Mouse (Mus musculus) thymus, adult 2 months (tissue): Measurements from ENCODE around the gene Lgals7. TPM values are rescaled to one million over a fixed set of nuclear protein-coding genes. Genes with fewer than 3 reads are reported as not detected.

Source experiments
- DNase-seq: peaks from one replicate; pipeline ENCODE4 v3.0.0; 2021
- H3K27ac ChIP-seq: fragments of 200-500 bp; 2 replicates; pipeline ENCODE4 v1.5.1; 2012; ENCODE audit warnings: low read length, control low read depth; ENCODE audit not compliant: control insufficient read depth, insufficient read depth
- H3K27me3 ChIP-seq: fragments of 200-500 bp; 2 replicates; pipeline ENCODE4 v1.6.1; 2012; ENCODE audit warnings: mild to moderate bottlenecking, low read length, moderate library complexity, mixed read lengths; ENCODE audit not compliant: control insufficient read depth, insufficient read depth
- H3K36me3 ChIP-seq: fragments of 200-500 bp; 2 replicates; pipeline ENCODE4 v1.6.1; 2012; ENCODE audit warnings: mild to moderate bottlenecking, low read length, moderate library complexity; ENCODE audit not compliant: control insufficient read depth, insufficient read depth
- H3K4me1 ChIP-seq: fragments of 200-500 bp; replicated peaks from 2 replicates; pipeline ENCODE4 v1.6.1; 2012; ENCODE audit warnings: low read length; ENCODE audit not compliant: control insufficient read depth, insufficient read depth
- H3K4me3 ChIP-seq: fragments of 200-500 bp; 2 replicates; pipeline ENCODE4 v1.5.1; 2012; ENCODE audit warnings: mild to moderate bottlenecking, low read length, control low read depth, moderate library complexity; ENCODE audit not compliant: control insufficient read depth, insufficient read depth
- CTCF ChIP-seq: fragments of 200-500 bp; IDR thresholded peaks from 2 replicates; pipeline ENCODE4 v1.5.1; 2012; ENCODE audit warnings: mild to moderate bottlenecking, control low read depth, low read length, moderate library complexity, borderline replicate concordance; ENCODE audit not compliant: control insufficient read depth, poor library complexity, insufficient read depth; ENCODE audit errors: extremely low read depth
- POLR2A ChIP-seq: fragments of 200-500 bp; IDR thresholded peaks from 2 replicates; pipeline ENCODE4 v1.6.1; 2012; ENCODE audit warnings: mild to moderate bottlenecking, low read length, control low read depth, moderate library complexity; ENCODE audit not compliant: control insufficient read depth, poor library complexity, insufficient read depth; ENCODE audit errors: extremely low read depth
- WGBS: fragments of 180-500 bp; shearing (Covaris S2); methylation state at CpG from one replicate; pipeline ENCODE4 v1.1.7; 2018; 5-methylcytosine and 5-hydroxymethylcytosine counted together
- polyA plus RNA-seq: library from polyadenylated mRNA; depleted of rRNA; stranded (reverse); fragments of >200 nt; gene quantifications from 2 replicates; pipeline ENCODE4 v1.2.3, GENCODE M21; 2012

Gene Lgals7
- polyA plus RNA-seq, 1 experiment: 15.5 TPM

DNA sequence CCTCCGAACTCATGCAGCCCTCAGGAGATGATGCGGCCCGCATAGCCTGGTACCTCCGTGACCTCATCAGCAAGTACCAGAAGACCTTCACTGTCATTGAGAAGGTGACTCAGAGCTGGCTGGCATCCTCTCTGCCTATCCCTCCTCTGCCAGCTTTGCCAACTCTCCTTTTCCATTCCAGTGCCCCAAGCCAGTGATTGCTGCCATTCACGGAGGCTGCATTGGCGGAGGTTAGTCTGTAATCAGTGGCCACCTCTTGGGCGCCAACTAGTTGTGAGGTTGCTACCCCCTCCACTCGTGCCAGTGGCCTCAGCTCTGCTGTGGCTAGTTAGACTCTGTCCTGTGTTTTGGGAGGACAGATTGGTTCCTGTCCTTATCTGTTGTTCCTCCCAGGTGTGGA is 33.8 kb upstream of the Lgals7 start:
- Histone ChIP-seq H3K27ac (no peak overlapping the region), H3K27me3 (no peaks in the 10 kb centered on the region), H3K4me3 (no peak overlapping the region), H3K4me1 (peaks cover 10% of the 10 kb centered on the region), H3K36me3 (peaks cover 23% of the 10 kb centered on the region)
- no peak for DNase-seq
- 96% methylated on average over 8 of the region's 8 CpGs for WGBS
- TF ChIP-seq POLR2A: no peak

DNA sequence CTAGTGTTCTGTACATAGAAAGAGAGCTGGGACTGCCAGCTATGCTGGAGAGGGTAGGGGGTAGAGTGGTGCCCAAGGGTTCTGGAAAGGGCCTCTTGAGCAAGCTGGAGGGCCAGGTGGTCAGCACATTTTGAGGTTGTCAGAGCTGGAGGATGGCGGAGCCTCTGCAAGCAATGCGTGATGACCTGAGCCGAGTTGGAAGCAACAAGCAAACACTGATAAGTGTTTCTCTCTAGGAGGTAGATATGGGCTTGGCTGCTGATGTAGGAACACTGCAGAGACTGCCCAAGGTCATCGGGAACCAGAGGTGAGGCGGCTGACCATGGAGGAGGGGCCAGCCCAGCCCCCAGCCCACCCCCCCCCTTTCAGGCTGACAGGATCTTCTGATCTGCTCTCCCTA is 32.7 kb upstream of the Lgals7 start:
- 98% methylated on average over 5 of the region's 5 CpGs for WGBS

DNA sequence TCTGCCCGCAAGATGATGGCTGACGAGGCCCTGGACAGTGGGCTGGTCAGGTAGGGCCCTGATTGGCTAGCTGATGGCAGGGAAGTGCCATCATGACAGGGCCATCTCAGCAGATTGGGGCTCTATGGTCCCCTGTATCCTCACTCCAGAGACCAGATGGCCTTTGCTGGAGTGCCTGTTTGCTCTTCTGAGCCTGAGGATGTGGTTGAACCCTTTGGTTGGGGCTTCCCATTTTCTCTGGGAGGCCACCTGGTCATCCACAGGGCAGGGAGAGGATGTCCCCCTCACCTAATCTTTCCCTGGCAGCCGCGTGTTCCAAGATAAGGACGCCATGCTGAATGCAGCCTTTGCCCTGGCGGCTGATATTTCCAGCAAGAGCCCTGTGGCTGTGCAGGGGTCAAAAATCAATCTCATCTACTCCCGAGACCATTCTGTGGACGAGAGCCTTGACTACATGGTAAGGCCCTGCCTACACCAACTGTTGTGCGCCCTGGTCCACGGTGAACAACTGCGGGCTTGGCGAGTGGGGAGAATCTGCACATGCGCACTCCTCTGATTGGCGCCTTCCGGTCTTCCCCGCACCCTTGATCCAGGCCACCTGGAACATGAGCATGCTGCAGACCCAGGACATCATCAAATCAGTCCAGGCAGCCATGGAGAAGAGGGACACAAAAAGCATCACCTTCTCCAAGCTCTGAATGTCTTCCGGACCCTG is 32.1 kb upstream of the Lgals7 start:
- no peak overlapping the region for H3K27ac ChIP-seq
- no peak for DNase-seq

More for the DNA sequence above, 32.7 kb upstream of the Lgals7 start:
- peaks cover 23% of the 10 kb centered on the region for H3K36me3 ChIP-seq
- no peak for DNase-seq
- H3K4me3 ChIP-seq: no peak overlapping the region
- H3K27ac ChIP-seq: no peak overlapping the region
- TF ChIP-seq CTCF (no peak), POLR2A (no peak)
- no peaks in the 10 kb centered on the region for H3K27me3 ChIP-seq
- H3K4me1 ChIP-seq: peaks cover 7% of the 10 kb centered on the region

DNA sequence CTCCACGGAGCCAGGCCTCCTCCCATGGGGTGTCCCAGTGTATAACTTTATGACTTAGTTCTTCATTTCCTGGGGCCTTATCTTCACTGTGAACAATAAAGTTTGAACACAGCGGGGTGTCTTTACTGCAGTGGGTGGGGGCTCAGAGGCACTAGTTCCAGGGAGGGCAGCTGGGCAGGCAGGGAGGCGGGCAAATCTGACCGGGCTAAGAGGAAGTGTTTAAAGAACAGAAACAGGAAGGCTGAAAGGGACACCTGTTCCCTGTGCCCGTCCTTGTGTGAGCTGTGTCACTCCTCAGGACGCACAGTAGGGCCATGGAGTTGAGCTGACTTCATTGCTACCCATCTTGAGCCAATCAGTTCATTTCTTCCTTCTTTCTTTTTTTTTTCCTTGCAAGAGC is 31.5 kb upstream of the Lgals7 start:
- H3K4me1 ChIP-seq: peaks cover 3% of the 10 kb centered on the region; the same call in 1 of the 2 replicates

More for the DNA sequence above, 32.1 kb upstream of the Lgals7 start:
- no peak for TF ChIP-seq POLR2A
- TF ChIP-seq CTCF: no peak
- H3K4me1 ChIP-seq: peaks cover 3% of the 10 kb centered on the region; the same call in 1 of the 2 replicates
- H3K36me3 ChIP-seq: peaks cover 23% of the 10 kb centered on the region
- H3K4me3 ChIP-seq: no peak overlapping the region
- no peaks in the 10 kb centered on the region for H3K27me3 ChIP-seq
- WGBS: 96% methylated on average over 17 of the region's 17 CpGs

DNA sequence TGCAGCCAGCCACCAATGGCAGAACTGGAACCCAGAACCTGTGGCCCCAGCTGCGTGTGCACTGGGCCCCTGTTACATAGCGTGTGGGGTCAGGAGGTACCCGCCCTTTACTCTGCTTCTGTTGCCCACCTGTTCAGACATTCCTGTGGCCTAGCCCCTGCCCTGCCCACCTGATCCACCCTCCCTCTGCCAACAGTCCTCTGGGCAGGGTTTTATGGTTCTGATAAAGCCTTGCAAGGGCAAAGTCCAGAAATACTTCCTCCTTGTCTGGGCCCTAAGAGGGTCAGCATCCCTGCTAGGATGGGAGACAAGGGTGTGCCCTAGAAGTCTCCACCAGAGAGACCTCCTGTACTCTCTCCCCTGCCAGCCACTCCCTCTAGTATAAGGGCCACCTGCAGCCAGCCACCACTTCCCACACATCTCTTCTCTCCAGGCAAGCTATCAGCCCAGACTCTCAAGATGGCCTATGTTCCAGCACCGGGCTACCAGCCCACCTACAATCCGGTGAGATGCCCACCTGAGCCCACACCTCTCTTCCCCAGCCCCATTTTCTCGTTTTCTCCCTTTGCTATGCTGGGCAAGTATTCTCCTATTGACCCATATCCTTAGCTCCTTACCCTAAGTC is 29.8 kb upstream of the Lgals7 start, which contains the start of gene Lgals4:
Gene Lgals4, plus strand, starts transcription at position 132 of the 625 bp plus-strand sequence.
- peaks cover 23% of the 10 kb centered on the region for H3K36me3 ChIP-seq
- no peak within 1 kb of the TSS for H3K27ac ChIP-seq
- H3K4me3 ChIP-seq: no peak within 1 kb of the TSS
- TF ChIP-seq CTCF: no peak
- TF ChIP-seq POLR2A: no peak
- no peaks in the 10 kb centered on the region for H3K27me3 ChIP-seq
- 83% methylated on average over 6 of the region's 6 CpGs for WGBS
- peaks cover 3% of the 10 kb centered on the region; the same call in 1 of the 2 replicates for H3K4me1 ChIP-seq
- DNase-seq: no peak

More for the DNA sequence above, 31.5 kb upstream of the Lgals7 start:
- no peak for DNase-seq
- WGBS: 50% methylated on average over 6 of the region's 6 CpGs
- H3K4me3 ChIP-seq: no peak overlapping the region
- TF ChIP-seq CTCF (no peak), POLR2A (no peak)
- H3K27me3 ChIP-seq: no peaks in the 10 kb centered on the region
- H3K36me3 ChIP-seq: peaks cover 23% of the 10 kb centered on the region
- no peak overlapping the region for H3K27ac ChIP-seq

DNA sequence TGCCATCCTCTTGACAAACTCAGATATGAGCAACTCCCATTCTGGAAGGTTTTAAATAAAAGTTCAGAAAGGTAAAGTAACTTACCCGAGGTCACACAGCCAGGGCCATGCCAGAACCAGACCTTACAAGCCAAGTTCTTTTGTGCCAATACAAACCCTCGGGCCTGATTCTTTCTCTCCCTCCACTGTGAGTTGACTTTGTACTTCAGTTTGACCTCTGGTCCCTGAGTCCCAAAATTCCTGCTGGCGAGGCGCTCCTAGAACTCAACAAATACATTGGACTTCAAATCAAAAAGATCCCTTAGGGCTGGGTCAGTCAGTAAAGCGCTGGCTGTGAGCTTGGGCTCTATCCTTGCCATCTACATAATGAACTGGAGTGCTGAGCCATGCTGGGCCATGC is 26.7 kb upstream of the Lgals7 start:
- WGBS: 96% methylated on average over 5 of the region's 5 CpGs
- no peaks in the 10 kb centered on the region for H3K27me3 ChIP-seq
- DNase-seq: no peak
- TF ChIP-seq POLR2A: no peak
- no peak for TF ChIP-seq CTCF
- no peak overlapping the region for H3K4me3 ChIP-seq
- H3K4me1 ChIP-seq: peaks cover under 1% of the 10 kb centered on the region; the same call in 1 of the 2 replicates
- H3K36me3 ChIP-seq: peaks cover 3% of the 10 kb centered on the region; the same call in 1 of the 2 replicates
- H3K27ac ChIP-seq: no peak overlapping the region

DNA sequence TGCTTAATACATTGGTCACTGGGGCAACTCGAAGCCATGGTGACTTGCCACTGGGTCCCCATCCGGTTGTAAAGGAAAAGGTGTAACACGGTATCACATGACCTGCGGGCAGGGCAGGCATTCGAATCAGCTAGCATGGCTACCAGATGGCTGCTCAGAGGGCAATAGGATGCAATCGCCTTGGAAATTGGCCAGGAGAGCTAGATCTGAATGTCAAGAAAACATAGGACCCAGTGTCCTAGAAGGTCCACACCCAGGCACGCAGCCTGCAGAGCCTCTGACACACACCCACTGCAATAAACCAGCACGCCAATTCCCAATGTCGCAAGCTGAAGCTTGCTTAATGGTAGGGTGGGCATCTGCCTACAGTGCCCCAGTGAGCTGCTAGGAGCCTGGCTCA is 25.3 kb upstream of the Lgals7 start:
- no peak overlapping the region for H3K4me3 ChIP-seq
- no peak for DNase-seq
- no peaks in the 10 kb centered on the region for H3K27me3 ChIP-seq
- H3K36me3 ChIP-seq: no peaks in the 10 kb centered on the region
- TF ChIP-seq POLR2A (no peak), CTCF (no peak)
- WGBS: 93% methylated on average over 9 of the region's 9 CpGs
- no peak overlapping the region for H3K27ac ChIP-seq
- no peaks in the 10 kb centered on the region for H3K4me1 ChIP-seq
